Mouse (Mus musculus) Patski (cell line): ENCODE data around the gene Pou2f1. TPM values are rescaled to one million over a fixed set of nuclear protein-coding genes. Genes with fewer than 3 reads are reported as not detected.

ENCODE experiments used
- ATAC-seq: fragments of 100-300 bp; one replicate; pipeline ENCODE4 v1.8.0; 2021
- CTCF ChIA-PET: fragments of 350-600 bp; sonication (Branson Sonifier 250); formaldehyde crosslinking; loops from one replicate; lab custom pipeline; 2022; ENCODE audit warnings: inconsistent platforms; lab: Charles Lee
- POLR2A ChIA-PET: fragments of 350-600 bp; sonication (Branson Sonifier 250); formaldehyde crosslinking; loops from one replicate; lab custom pipeline; 2022; ENCODE audit warnings: antibody characterized with exemption, inconsistent platforms; lab: Charles Lee
- DNase-seq: peaks from one replicate; pipeline ENCODE4 v3.0.0-alpha.2; 2011; ENCODE audit warnings: low read depth, low spot score
- H3K27me3 ChIP-seq: fragments of 371-371 bp; one replicate; pipeline ENCODE4 v1.5.1; 2021
- CTCF ChIP-seq: fragments of 100-300 bp; IDR thresholded peaks from one replicate; pipeline ENCODE4 v1.5.1; 2021
- in situ Hi-C: fragments of 300-500 bp; cut with MboI; formaldehyde crosslinking; loops from 3 replicates; pipeline ENCODE4 v1.11.1; 2018; ENCODE audit warnings: low pct_unique_long_range_greater_than_20kb, mixed read lengths
- polyA plus RNA-seq: library from polyadenylated mRNA; unstranded; gene quantifications from one replicate; pipeline ENCODE4 v1.2.3, GENCODE M21; 2021

Gene Pou2f1
- polyA plus RNA-seq, 1 experiment from 2014 or later = 8.3 TPM

DNA sequence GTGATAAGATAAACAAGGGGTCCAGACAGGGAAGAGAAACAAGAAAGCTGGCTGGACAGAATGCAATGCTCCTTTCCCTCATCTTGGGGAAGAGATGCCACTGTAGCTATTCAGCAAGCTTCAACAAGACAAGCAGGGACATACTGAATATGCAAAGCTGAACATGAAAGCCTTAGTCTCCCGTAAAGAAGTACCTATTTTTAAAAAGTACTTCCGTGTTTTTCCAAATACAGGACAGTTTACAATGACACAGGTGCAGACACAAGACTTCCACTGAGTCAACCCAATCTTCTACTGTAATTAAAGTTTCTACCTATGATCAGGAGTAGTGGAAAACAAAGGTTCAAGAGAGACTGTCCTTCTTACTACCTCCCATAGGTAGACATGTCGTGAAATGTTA lies 72.0 kb downstream of the Pou2f1 start:
- ChIA-PET POLR2A (no interaction called here), CTCF (interaction anchor here (1.1 kb wide), 1 partner anchor 23 kb away, joined by 3 read pairs; no protein-coding TSS in a partner anchor)
- no peak for ATAC-seq
- in situ Hi-C loops = no loop called here
- H3K27me3 ChIP-seq = no peaks in the 10 kb centered on the region
- TF ChIP-seq CTCF = no peak
- DNase-seq = no peak

DNA sequence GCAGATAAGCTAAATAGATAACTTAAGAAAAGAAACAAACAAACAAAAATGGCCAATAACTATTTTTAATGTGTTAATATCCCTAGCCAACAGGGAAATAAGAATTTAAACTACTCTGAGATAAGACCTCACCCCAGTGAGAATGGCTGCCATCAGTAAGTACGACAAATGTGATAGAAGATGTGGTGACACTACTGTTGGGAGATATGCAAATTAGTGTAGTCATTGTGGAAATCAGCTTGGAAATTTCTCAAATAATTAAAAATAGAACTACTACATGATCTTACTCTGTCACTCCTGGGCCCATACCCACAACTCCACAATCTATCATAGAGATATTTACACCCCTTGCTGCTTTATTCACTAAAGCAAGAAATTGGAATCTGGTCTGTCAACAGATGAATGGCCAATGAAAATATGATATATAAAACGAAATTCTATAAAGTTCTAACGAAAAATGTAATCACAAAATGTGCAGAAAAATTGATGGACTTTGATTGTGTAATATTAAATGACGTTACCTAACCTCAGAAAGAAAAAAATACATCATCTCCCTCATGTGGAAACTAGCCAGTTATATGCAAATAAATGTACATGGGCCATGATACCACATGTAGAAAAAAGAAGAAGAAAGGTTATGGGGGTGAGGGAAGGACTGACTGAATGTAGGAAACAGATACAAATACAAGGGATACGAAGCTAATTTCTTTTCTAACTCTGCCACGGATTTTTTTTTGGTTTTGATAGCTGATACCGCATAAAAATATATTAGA lies 74.8 kb downstream of the Pou2f1 start:
- H3K27me3 ChIP-seq = no peaks in the 10 kb centered on the region
- ChIA-PET CTCF (interaction anchor here (1.1 to 1.4 kb wide), 2 partner anchors 40 to 49 kb away, joined by 3 to 4 read pairs; no protein-coding TSS in a partner anchor), POLR2A (interaction anchor here (0.7 kb wide), 1 partner anchor 30 kb away, joined by 3 read pairs; no protein-coding TSS in a partner anchor)
- ATAC-seq (no peak), DNase-seq (no peak)
- in situ Hi-C loops = no loop called here
- TF ChIP-seq CTCF = no peak

DNA sequence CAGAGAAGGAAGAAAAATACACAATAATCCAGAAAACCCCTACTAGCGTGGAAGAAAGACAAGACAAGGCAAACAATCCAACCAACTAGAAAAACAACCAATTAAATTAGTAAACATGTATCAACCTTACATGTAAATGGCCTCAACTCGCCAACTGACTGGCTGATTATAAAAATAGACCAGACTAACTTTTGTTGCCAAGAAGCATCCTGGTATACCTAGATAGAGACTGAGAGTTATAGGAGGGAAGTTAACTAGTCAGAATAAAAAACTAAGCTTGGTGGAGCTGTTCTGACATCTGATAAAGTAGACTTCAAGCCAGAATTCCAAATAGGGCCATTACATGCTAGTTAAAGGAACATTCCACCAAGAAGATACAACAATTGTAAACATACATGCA lies 77.3 kb downstream of the Pou2f1 start:
- in situ Hi-C loops = no loop called here
- H3K27me3 ChIP-seq = no peaks in the 10 kb centered on the region
- ChIA-PET CTCF (no interaction called here), POLR2A (no interaction called here)
- no peak for TF ChIP-seq CTCF
- no peak for ATAC-seq
- no peak for DNase-seq

DNA sequence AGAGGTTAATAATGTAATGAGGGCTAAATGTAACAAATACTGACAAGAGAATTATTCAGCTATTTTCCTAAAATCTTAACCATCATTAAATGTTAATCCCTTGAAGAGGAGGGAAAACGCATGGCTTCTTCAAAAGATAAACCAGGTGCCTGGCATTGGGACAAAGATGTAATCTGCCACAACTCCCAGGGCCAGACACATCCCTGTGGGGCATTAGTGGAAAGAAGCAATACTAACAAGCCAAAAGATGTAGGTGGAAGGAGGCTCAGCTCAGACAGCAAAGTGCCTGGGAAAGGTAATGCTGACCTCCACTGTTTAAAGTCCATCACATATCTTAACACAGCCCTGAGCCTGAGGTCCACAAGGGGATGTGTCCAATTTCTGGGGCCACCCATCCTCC lies 80.0 kb downstream of the Pou2f1 start:
- H3K27me3 ChIP-seq = no peaks in the 10 kb centered on the region
- CTCF ChIA-PET = no interaction called here
- ATAC-seq (no peak), DNase-seq (no peak)
- in situ Hi-C loops = no loop called here
- TF ChIP-seq CTCF = no peak
- POLR2A ChIA-PET = no interaction called here

DNA sequence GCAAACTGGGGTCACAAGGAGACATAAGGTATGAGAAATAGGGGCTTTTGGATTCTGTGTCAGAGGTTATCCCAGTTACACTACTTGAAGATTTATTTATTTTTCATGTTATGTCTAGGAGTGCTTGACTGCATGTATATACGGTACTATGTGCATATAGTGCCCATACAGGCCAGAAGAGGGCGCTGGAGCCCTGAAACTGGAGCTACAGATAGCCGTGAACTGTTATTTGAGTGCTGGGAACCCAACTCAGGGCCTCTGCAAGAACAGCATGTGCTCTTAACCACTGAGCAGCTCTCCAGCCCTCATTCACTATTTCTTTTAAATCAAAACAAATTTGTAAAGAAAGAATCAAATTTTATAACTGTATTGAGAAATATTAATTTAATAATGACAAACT lies 81.5 kb downstream of the Pou2f1 start:
- H3K27me3 ChIP-seq = no peaks in the 10 kb centered on the region
- TF ChIP-seq CTCF = peak; percentile 38
- in situ Hi-C loops = no loop called here
- no peak for DNase-seq
- ChIA-PET POLR2A (no interaction called here), CTCF (no interaction called here)
- no peak for ATAC-seq

DNA sequence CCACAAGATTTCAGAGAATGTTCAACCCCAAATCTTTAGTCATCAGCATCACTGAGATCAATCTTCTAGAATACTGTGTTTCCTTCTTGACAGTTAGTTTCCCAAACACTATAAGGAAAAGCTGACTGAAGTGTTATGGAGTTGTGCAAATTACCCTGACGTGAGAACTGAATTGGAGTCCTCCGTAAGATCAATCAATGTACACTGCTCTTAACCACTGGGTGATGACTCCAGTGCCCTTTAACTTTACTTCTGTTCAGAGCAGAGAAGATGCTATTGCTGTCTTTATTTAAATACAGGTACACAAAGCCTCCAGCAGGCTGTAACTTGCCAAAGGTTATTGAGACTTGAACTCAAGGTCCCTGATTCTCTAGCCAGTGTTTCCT lies 88.1 kb downstream of the Pou2f1 start:
- POLR2A ChIA-PET = no interaction called here
- ATAC-seq (no peak), DNase-seq (no peak)
- no peaks in the 10 kb centered on the region for H3K27me3 ChIP-seq
- TF ChIP-seq CTCF = no peak
- in situ Hi-C loops = no loop called here
- CTCF ChIA-PET = no interaction called here

DNA sequence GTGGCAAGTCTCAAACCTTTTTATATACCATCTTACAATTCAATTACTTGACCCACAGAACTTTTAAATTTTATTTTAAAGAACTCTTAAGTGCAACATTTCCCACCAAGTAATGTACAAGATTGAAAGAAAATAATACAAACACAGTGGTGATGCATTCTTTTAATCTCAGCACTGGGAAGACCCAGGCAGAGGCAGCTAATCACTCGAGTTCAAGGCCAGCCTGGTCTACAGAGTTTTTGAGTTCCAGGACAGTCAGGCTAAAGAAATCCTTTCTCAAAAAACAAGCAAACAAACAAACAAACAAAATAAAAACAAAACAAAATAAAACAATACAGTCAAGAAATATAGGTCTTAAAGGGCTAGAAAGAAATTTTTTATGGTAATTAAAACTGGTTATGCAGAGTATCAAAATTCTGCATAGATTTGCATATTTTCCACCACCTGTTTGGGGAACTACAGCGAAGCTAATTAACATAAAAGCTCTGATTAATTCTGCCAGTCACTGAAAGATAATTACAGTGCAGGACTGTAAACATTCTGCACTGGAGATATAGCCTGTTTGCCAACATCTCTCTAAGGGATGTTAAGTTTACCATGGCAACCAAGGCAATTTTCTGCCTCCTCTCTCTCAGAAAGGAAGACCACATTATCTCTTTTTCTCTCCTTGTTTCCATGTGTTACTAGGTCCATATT lies 88.6 kb downstream of the Pou2f1 start:
- no peak for DNase-seq
- no peaks in the 10 kb centered on the region for H3K27me3 ChIP-seq
- ATAC-seq = no peak
- ChIA-PET POLR2A (no interaction called here), CTCF (interaction anchor here (1.2 kb wide), 1 partner anchor 71 kb away, joined by 3 read pairs; no protein-coding TSS in a partner anchor)
- in situ Hi-C loops = no loop called here
- no peak for TF ChIP-seq CTCF

DNA sequence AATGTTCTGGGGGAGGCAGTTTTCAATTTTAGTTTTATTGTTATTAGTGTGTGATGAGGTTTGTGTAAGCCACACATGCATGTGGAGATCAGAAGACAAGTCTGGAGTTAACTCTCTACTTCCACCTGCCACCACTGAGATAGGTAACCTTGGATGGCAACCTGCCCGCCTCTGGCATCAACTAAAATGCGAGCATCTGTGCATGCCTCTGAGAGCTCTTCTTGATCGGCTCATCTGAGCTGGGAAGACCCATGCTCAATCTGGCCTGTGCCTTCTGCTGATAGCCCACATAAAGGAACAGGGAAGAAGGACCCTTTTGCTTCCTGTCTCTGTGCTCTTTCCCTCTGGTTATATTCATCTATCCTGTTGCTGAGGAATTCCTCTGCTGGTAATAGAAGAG lies 93.0 kb downstream of the Pou2f1 start:
- DNase-seq = no peak
- ChIA-PET POLR2A (no interaction called here), CTCF (interaction anchor here (1.4 kb wide), 1 partner anchor 9 kb away, joined by 4 read pairs; no protein-coding TSS in a partner anchor)
- in situ Hi-C loops = no loop called here
- no peaks in the 10 kb centered on the region for H3K27me3 ChIP-seq
- no peak for TF ChIP-seq CTCF
- ATAC-seq = no peak

DNA sequence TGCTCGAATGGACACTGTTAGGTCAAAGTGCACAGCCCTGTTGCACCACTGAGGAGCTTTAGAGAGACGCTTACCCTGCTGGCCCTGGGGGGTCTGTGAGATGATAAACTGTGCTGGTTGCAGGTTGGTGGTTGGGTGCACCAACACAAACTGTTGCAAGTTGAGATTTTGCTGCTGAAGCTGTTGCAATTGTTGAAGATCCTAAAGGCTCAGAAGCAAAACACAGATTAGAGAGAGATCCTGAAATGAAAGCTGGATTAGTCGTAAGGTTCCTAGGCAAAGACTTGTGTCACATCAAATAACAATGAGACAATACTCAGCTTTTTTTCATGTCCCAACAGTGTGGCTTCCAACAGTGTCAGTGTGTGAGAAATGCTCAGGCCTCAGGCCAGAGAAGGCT lies 93.7 kb downstream of the Pou2f1 start:
- H3K27me3 ChIP-seq = no peaks in the 10 kb centered on the region
- TF ChIP-seq CTCF = no peak
- in situ Hi-C loops = no loop called here
- ATAC-seq = no peak
- CTCF ChIA-PET = interaction anchor here (1.2 kb wide), 1 partner anchor 129 kb away, joined by 3 read pairs; no protein-coding TSS in a partner anchor
- DNase-seq = no peak
- POLR2A ChIA-PET = no interaction called here

DNA sequence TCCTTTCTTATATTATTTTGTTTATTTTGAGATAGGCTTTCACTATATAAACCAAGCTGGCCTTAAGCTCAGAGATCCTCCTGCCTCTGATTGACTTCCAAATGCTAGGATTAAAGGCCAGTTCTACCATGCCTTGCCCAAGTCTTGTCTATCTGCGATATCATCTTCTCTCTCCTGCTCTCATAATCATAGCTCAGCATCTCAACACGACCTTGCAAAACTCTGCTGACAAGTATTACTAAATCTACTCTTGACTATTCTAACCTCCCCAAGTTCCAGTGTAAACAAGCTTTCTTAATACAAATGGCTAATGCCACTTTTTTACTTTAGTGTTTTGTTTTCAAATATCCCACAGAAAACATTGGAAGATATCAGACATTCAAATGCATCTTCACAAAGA lies 94.3 kb downstream of the Pou2f1 start:
- ATAC-seq = no peak
- ChIA-PET POLR2A (no interaction called here), CTCF (interaction anchor here (0.7 to 1.2 kb wide), 2 partner anchors 24 to 129 kb away, joined by 3 read pairs; no protein-coding TSS in a partner anchor)
- H3K27me3 ChIP-seq = no peaks in the 10 kb centered on the region
- in situ Hi-C loops = no loop called here
- no peak for DNase-seq
- TF ChIP-seq CTCF = no peak

DNA sequence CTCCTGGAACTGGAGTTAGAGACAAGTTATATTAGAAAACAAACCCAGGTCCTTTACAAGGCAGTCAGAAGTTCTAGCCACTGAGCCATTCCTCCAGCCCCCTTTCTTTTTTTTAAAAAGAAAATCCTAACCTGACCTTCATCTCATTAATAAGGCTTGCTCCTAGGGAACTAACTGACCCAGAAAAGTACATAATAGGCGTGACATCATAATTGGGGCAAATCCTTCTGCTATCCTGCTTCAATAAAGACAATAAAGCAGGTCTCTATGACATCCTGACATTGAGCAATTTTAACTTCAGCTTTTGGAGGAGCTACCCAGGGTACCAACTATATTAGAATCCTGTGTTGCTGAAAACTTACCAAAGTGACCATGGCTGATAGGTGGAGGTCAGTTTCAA lies 98.9 kb downstream of the Pou2f1 start:
- ATAC-seq (no peak), DNase-seq (no peak)
- no peaks in the 10 kb centered on the region for H3K27me3 ChIP-seq
- in situ Hi-C loops = no loop called here
- no peak for TF ChIP-seq CTCF
- CTCF ChIA-PET = interaction anchor here (1.4 kb wide), 1 partner anchor 19 kb away, joined by 3 read pairs; no protein-coding TSS in a partner anchor
- POLR2A ChIA-PET = no interaction called here
